Mouse (Mus musculus): ENCODE results near the gene Dnajc2. TPM values are rescaled to one million over a fixed set of nuclear protein-coding genes. Genes with fewer than 3 reads are reported as not detected.

Gene Dnajc2
- total and polyA plus RNA-seq, 3 experiments = 4.9 to 21.5 (median 20.9) TPM

- Histone ChIP-seq H3K9ac (ENCODE audit: low read depth, low read length) (peak overlapping the region; percentile 76), H3K4me3 (peak overlapping the region; percentile 90), H3K36me3 (ENCODE audit: control insufficient read depth, insufficient read depth, low read length) (peaks cover 23% of the 10 kb centered on the region), H3K79me2 (replicated peaks; ENCODE audit: control insufficient read depth, insufficient read depth, low read length) (no peaks in the 10 kb centered on the region; the same call in 1 of the 2 replicates), H3K27me3 (ENCODE audit: control insufficient read depth, insufficient read depth, low read length) (no peaks in the 10 kb centered on the region), H3K4me1 (ENCODE audit: control insufficient read depth, insufficient read depth, low read length) (peaks cover 6% of the 10 kb centered on the region), H3K27ac (peak overlapping the region; percentile 89)
- no peak for TF ChIP-seq CTCF (IDR thresholded peaks at IDR 0.05)
- TF ChIP-seq EP300 (IDR thresholded peaks at IDR 0.05; ENCODE audit: insufficient read depth, low read depth, low read length) = no peak
- no peak for TF ChIP-seq POLR2A (IDR thresholded peaks at IDR 0.05; ENCODE audit: insufficient read depth, low read depth, low read length)
- intact Hi-C loops (cut with DNase I) = loop anchor here (5.0 kb wide), 1 partner anchor 140 kb away; the partner anchor contains the start of genes Armc10 and Fbxl13
- no peak for DNase-seq
- 23% methylated on average over 11 of the region's 11 CpGs for WGBS
Observed at GRCm38 (mm10) chr5:21787186-21788105, 2.4 kb upstream of the Dnajc2 start.

GRCm38 (mm10) chr5:21786258-21787185 lies 1.5 kb upstream of the Dnajc2 start:
- peaks cover 6% of the 10 kb centered on the region for H3K4me1 ChIP-seq (ENCODE audit: control insufficient read depth, insufficient read depth, low read length)
- WGBS = under 1% methylated on average over 51 of the region's 51 CpGs
- H3K4me3 ChIP-seq = peak overlapping the region; percentile 90
- H3K27ac ChIP-seq = peak overlapping the region; percentile 89
- H3K36me3 ChIP-seq (ENCODE audit: control insufficient read depth, insufficient read depth, low read length) = peaks cover 23% of the 10 kb centered on the region
- H3K27me3 ChIP-seq (ENCODE audit: control insufficient read depth, insufficient read depth, low read length) = no peaks in the 10 kb centered on the region
- DNase-seq = peak; percentile 91 to 93
- TF ChIP-seq EP300 (IDR thresholded peaks at IDR 0.05; ENCODE audit: insufficient read depth, low read depth, low read length) = peak; percentile 34; the same call in 1 of the 2 replicates
- peak; percentile 84 for TF ChIP-seq POLR2A (IDR thresholded peaks at IDR 0.05; ENCODE audit: insufficient read depth, low read depth, low read length)
- TF ChIP-seq CTCF (IDR thresholded peaks at IDR 0.05) = no peak
- intact Hi-C loops (cut with DNase I) = loop anchor here (5.0 kb wide), 1 partner anchor 139 kb away; the partner anchor contains the start of genes Armc10 and Fbxl13
- H3K79me2 ChIP-seq (replicated peaks; ENCODE audit: control insufficient read depth, insufficient read depth, low read length) = no peaks in the 10 kb centered on the region; the same call in 1 of the 2 replicates
- H3K9ac ChIP-seq (ENCODE audit: low read depth, low read length) = peak overlapping the region; percentile 76

- Histone ChIP-seq H3K79me2 (replicated peaks; ENCODE audit: control insufficient read depth, insufficient read depth, low read length) (no peaks in the 10 kb centered on the region; the same call in 1 of the 2 replicates), H3K36me3 (ENCODE audit: control insufficient read depth, insufficient read depth, low read length) (peaks cover 23% of the 10 kb centered on the region), H3K4me1 (ENCODE audit: control insufficient read depth, insufficient read depth, low read length) (peaks cover 6% of the 10 kb centered on the region), H3K9ac (ENCODE audit: low read depth, low read length) (no peak overlapping the region), H3K27ac (peak overlapping the region; percentile 89; the same call in 1 of the 2 replicates), H3K27me3 (ENCODE audit: control insufficient read depth, insufficient read depth, low read length) (no peaks in the 10 kb centered on the region), H3K4me3 (peak overlapping the region; percentile 98; the same call in 1 of the 2 replicates)
- no peak for TF ChIP-seq CTCF (IDR thresholded peaks at IDR 0.05)
- no peak for TF ChIP-seq EP300 (IDR thresholded peaks at IDR 0.05; ENCODE audit: insufficient read depth, low read depth, low read length)
- no peak for TF ChIP-seq POLR2A (IDR thresholded peaks at IDR 0.05; ENCODE audit: insufficient read depth, low read depth, low read length)
- intact Hi-C loops (cut with DNase I) = loop anchor here (1.0 to 5.0 kb wide), 2 partner anchors 48 to 138 kb away; partner anchors contain the start of genes Armc10, Fbxl13 and Pmpcb
- WGBS = 79% methylated on average over 7 of the region's 7 CpGs
- DNase-seq = no peak
Observed at GRCm38 (mm10) chr5:21785776-21786175, 725 bp upstream of the Dnajc2 start.

DNA sequence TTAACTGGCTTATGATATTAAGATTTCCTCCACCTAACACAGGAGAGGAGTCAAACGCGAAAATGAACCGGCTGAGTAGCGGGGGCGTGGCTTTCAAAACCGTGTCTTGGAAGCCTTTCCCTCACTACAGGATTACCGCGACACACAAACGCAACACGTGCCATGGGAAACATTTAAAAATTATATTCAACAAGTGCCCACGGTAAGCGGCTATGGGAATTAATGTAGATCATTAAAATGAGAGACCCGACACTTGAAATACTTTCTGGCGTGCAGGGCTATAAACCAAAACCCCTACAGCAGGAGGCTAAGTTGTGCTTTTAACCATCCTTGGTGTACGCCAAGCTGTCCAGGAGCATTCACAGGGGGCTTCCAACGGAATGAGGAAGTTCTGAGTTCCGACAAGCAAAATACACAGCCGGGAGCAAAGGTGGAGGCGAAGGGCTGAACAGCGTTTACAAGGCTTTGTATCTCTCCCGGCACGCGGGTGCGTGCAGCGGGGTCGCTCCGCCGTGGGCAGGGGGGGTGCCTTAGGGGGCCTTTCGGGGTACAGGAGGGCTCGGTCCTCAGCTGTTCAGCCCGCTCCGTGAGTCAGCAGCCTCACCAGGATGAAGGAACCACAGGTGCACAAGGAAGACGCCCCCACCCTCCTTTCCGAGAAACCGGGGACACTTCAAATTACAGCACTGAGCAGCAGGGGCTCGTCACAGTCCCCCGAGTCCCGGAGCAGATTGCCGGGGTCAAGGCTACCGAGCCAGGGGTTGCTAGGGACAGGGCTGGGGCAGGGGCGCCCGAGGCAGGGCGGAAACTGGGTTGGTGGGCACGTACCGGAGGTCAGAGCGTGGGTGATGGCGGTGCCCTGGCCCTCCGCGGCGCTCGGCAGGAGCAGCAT lies 644 bp downstream of the Dnajc2 start:
- Histone ChIP-seq H3K9ac (ENCODE audit: low read depth, low read length) (peak overlapping the region; percentile 82), H3K36me3 (ENCODE audit: control insufficient read depth, insufficient read depth, low read length) (peaks cover 15% of the 10 kb centered on the region), H3K27me3 (ENCODE audit: control insufficient read depth, insufficient read depth, low read length) (no peaks in the 10 kb centered on the region), H3K4me1 (ENCODE audit: control insufficient read depth, insufficient read depth, low read length) (peaks cover 6% of the 10 kb centered on the region), H3K27ac (peak overlapping the region; percentile 59), H3K4me3 (peak overlapping the region; percentile 98), H3K79me2 (replicated peaks; ENCODE audit: control insufficient read depth, insufficient read depth, low read length) (0 out of 2 replicates have a peak, but pooled peaks cover 1% of the 10 kb centered on the region)
- intact Hi-C loops (cut with DNase I) = loop anchor here (1.0 to 5.0 kb wide), 2 partner anchors 47 to 137 kb away; partner anchors contain the start of genes Armc10, Fbxl13 and Pmpcb
- DNase-seq = peak in 1 of 2 experiments; percentile 14
- TF ChIP-seq CTCF (IDR thresholded peaks at IDR 0.05) (no peak), EP300 (IDR thresholded peaks at IDR 0.05; ENCODE audit: insufficient read depth, low read depth, low read length) (no peak), POLR2A (IDR thresholded peaks at IDR 0.05; ENCODE audit: insufficient read depth, low read depth, low read length) (no peak)
- under 1% methylated on average over 51 of the region's 51 CpGs for WGBS

Data from heart, adult 2 months (tissue).